9 mouse cellular contexts compared by ENCODE assay signal in the genomic region with DNA sequence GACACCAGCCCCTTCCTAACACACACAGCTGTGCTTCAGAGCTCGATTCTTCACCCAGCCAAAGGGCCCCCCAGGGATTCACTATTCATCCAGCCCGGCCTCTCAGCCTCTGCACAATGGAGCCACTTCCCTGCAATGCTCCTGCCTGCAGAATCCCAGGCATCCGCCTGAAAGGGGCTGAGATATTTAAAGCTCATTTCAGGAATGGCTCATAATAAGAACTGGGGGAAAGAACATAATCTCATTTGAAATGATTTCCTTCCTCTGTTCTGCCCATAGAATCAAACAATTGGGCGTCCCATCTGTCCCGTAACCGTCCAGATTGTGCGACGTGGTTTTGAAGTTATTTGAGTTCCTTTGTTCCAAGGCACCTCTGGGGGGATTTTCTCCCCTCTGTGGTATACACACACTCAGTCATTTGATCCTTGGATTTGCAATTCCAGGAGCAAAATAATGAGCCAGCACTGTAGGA. TPM values are rescaled to one million over a fixed set of nuclear protein-coding genes. Genes with fewer than 3 reads are reported as not detected.
DNase-seq lines count a peak whose midpoint lies in the region; ATAC-seq and TF ChIP-seq lines count a peak whose summit lies in the region.
"Had no signal": no experiment of that assay in that cellular context is flagged by ENCODE, and none has a peak within 500 bp of the region (broad histone marks: within the 10 kb centered on the region; RNA-seq: fewer than 3 reads in every experiment).

No protein-coding gene starts in this region.

- H3K4me2 ChIP-seq in midbrain, postnatal 0 days (ENCODE audit: low read depth, low read length, poor library complexity, severe bottlenecking), result no peak overlapping the region
- H3K4me2 ChIP-seq: liver, embryonic 15.5 days had no signal

- no peak overlapping the region for H3K27ac ChIP-seq in gastrocnemius, adult 2 months
- H3K27ac ChIP-seq in forebrain, embryonic 10.5 days, result peak overlapping the region; percentile 63; the same call in 1 of the 2 replicates
- peak overlapping the region; percentile 55 for H3K27ac ChIP-seq in midbrain, postnatal 0 days (ENCODE audit: low read depth, low read length)
- H3K27ac ChIP-seq: liver, embryonic 15.5 days had no signal

- ATAC-seq in midbrain, postnatal 0 days (ENCODE audit: low FRiP score), result 0 out of 2 replicates have a peak, but pooled peaks have one; percentile 46

- H3K9ac ChIP-seq in midbrain, postnatal 0 days (replicated peaks; ENCODE audit: low read length, poor library complexity, severe bottlenecking), result no peak overlapping the region
- H3K9ac ChIP-seq: liver, embryonic 15.5 days had no signal

- peaks cover 15% of the 10 kb centered on the region; the same call in 1 of the 2 replicates for H3K9me3 ChIP-seq in forebrain, embryonic 10.5 days
- H3K9me3 ChIP-seq in midbrain, postnatal 0 days (ENCODE audit: low read length), result no peaks in the 10 kb centered on the region
- H3K9me3 ChIP-seq: liver, embryonic 15.5 days had no signal

- TF ChIP-seq CTCF in gastrocnemius, adult 2 months (IDR thresholded peaks at IDR 0.05), result no peak
- no peak for TF ChIP-seq CTCF in midbrain, postnatal 0 days (IDR thresholded peaks at IDR 0.05)

- peaks cover 86% of the 10 kb centered on the region for H3K27me3 ChIP-seq in forebrain, embryonic 10.5 days (ENCODE audit: poor library complexity, severe bottlenecking)
- no peaks in the 10 kb centered on the region for H3K27me3 ChIP-seq in midbrain, postnatal 0 days (ENCODE audit: insufficient read depth, low read length)

- 8% methylated on average over 8 of the region's 8 CpGs for WGBS in forebrain, embryonic 10.5 days
- WGBS in midbrain, postnatal 0 days, result 9% methylated on average over 8 of the region's 8 CpGs

- peaks cover 20% of the 10 kb centered on the region for H3K4me1 ChIP-seq in forebrain, embryonic 10.5 days
- no peaks in the 10 kb centered on the region; the same call in 1 of the 2 replicates for H3K4me1 ChIP-seq in midbrain, postnatal 0 days (ENCODE audit: insufficient read depth, low read length)

- H3K36me3 ChIP-seq in forebrain, embryonic 10.5 days (replicated peaks), result no peaks in the 10 kb centered on the region
- no peaks in the 10 kb centered on the region for H3K36me3 ChIP-seq in midbrain, postnatal 0 days (ENCODE audit: insufficient read depth, low read length)
- H3K36me3 ChIP-seq: liver, embryonic 15.5 days had no signal

- intact Hi-C loops in gastrocnemius, adult 2 months (cut with DNase I), result no loop called here

- no peak overlapping the region for H3K4me3 ChIP-seq in gastrocnemius, adult 2 months
- peak overlapping the region; percentile 3; the same call in 1 of the 2 replicates for H3K4me3 ChIP-seq in forebrain, embryonic 10.5 days
- H3K4me3 ChIP-seq in midbrain, postnatal 0 days (ENCODE audit: low read depth, low read length), result no peak overlapping the region
- H3K4me3 ChIP-seq: liver, embryonic 15.5 days had no signal

- DNase-seq in gastrocnemius, adult 2 months, result peak; percentile 29
- no peak for DNase-seq in gastrocnemius, adult 18-20 months (ENCODE audit: low spot score)
- peak; percentile 78 for DNase-seq in forebrain, embryonic 10.5 days (ENCODE audit: extremely low spot score, low spot score)
- peak; percentile 46 for DNase-seq in heart, postnatal 4 days
- DNase-seq in midbrain, postnatal 0 days (ENCODE audit: low spot score), result peak; percentile 61
- DNase-seq in T-cell, adult 2 months (ENCODE audit: low spot score), result no peak
- DNase-seq in thymus, postnatal 4 days, result no peak
- DNase-seq in layer of hippocampus, adult 9-11 months, result no peak

RNA-seq across cellular contexts. Expression of a gene that starts 48.4 kb away (rescaled TPM):
- total RNA-seq in gastrocnemius, adult 2 months (2021), result 1 to 10 TPM; 5.3 to 6.5 TPM
- total RNA-seq in gastrocnemius, adult 18-20 months (2021), result 1 to 10 TPM; 5.2 to 5.8 TPM
- 1.4 and 2.3 TPM in 2 replicates for polyA plus RNA-seq in forebrain, embryonic 10.5 days (2016; fragmentation: Nextera tagmentation; extraction: Ambion mirVana)
- total RNA-seq in heart, postnatal 4 days (2021), result 10 to 100 TPM in 1 of 2 experiments, 1 to 10 TPM in 1; 9.9 to 12.2 TPM
- 1.5 and 2.3 TPM in 2 replicates for total RNA-seq in midbrain, postnatal 0 days (2014; rRNA removed)
- 0.90 and 1.0 TPM in 2 replicates for polyA plus RNA-seq in midbrain, postnatal 0 days (2015; fragmentation: Nextera tagmentation; extraction: Ambion mirVana)

Comparison
In these comparisons a context has a peak if more than half of its experiments do, and no peak if none do; other contexts are left out.
1. DNase-seq: peak in gastrocnemius, adult 2 months (single experiment), forebrain, embryonic 10.5 days (single experiment), heart, postnatal 4 days (single experiment) and midbrain, postnatal 0 days (single experiment); none in gastrocnemius, adult 18-20 months (single experiment), T-cell, adult 2 months (single experiment), thymus, postnatal 4 days (single experiment) and layer of hippocampus, adult 9-11 months (single experiment).